Mouse (Mus musculus) CD4-positive, CD25-positive, alpha-beta regulatory T cell, adult 2 months (primary cell): ENCODE results near the gene Inpp5d.

Source experiments
- DNase-seq: peaks from one replicate; pipeline ENCODE4 v3.0.0-alpha.2; 2012; ENCODE audit warnings: low read depth, low spot score

Inpp5d gene

DNA sequence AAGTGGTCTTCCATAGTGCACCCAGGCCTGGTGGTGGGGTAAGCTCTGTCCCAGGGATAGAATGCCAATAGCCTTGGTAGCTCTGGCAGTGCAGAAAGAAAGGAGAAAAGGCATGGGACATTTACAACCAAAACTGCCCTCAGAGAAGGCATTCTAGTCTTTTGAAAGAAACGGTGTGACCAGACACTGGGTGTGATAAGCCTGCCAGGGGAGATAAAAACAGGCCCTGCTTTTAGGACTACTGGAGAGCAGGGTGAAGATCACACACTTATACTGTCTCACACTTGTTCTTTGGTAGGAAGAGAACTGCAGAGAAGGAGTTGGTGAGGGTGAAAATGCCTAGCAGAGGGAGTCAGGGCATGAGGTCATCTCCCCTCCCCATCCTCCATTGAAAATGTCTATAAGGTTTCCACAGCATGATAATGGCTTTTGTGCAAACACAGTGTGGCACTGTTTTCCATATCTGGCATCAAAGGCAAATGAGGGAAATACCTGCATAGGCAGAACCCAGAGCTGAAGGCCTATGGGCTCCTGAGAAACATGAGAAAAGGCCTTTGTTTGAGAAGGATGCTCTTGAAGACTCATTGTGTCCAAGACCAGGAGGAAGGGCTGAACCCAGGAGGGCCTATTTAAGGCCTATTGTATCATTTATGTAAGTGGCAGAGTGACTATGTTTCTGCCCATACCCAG lies 4.0 kb downstream of the Inpp5d start:
- DNase-seq: no peak

DNA sequence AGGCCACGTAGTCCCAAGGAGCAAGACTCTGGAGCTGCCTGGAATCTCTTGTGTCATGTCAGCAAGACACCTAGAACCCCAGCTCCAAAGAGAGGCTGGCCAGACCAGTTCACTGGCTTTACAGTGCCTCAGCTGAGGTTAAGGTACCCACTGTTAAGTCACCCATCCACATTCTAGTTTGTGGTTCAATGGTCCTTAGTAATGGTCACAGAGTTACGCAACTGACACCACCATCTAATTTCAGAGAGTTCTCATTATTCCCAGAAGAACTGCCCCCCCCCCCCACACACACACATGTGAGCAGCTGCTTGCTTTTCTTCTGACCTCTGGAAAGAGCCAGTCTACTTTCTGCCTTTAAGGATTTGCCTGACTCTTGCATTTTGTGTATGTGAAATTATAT lies 4.7 kb downstream of the Inpp5d start:
- no peak for DNase-seq

DNA sequence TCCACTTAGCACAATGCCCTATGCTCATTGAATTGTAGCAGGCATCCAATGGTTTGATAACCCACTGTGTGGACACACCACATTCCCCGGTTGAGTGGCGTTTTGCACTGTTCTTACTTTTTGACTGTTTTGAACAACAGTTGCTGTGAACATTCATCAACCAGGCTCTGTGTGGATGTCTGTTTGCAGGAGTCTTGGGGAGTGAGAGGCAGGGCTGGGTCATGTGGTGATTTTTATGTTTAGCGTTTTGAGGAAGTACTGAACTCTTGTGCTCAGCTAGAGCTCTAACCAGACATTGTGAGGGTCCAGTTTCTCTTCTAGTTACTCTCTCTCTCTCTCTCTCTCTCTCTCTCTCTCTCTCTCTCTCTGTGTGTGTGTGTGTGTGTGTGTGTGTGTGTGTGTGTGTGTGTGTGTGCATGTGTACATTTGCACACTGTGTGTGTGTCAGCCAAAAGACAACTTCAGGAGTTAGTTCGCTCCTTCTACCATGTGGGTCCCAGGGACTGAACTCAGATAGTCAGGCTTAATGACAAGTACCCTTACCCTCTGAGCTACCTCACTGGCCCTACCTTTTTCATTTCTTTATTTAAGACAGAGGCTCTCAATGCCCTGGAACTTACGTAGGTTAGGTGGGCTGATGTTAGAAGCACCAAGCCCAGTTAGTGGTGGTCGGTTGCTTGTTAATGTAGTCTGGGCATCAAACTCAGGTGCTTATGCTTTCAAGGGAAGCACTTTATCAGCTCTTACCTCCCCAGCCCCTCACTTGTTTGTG lies 5.3 kb downstream of the Inpp5d start:
- DNase-seq: peak; percentile 41

DNA sequence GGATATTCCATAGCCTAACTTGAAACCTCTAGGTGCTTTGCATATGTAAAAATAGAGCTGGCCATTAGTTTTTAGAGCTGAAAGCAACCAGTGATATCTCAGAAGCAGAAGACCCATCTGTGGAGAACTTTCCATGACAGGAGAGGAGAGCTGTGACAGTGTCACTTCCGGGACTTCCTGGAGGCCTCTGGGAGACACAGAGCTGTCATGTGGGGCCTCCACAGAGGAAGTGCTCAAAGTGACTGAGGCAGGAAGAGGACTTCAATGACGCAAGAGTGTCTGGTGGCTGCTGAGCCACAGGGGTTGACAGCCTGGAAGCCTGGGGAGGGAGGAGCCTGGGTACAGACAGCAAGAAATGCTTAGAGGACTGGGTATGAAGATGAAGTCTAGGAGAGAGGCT lies 6.2 kb downstream of the Inpp5d start:
- peak; percentile 95 for DNase-seq

DNA sequence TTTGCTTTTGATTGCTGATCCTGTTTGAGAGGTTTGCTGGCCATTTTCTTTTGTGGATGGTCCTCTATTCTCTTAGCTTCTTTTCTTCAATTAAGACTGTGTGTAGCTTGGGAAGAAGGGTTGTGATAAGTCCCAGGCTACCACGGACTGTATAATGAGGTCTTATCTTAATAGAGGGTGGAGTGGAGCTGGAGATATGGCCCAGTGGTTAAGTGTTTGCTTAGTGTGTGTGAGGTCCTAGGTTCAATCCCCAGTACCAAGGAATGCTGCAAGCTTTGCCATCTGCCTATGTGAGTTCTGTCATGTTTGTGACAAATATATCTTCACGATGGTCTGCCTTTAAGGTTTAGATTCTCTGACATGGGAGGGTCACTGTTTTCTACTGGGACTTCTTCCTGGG lies 8.0 kb downstream of the Inpp5d start:
- DNase-seq: no peak

DNA sequence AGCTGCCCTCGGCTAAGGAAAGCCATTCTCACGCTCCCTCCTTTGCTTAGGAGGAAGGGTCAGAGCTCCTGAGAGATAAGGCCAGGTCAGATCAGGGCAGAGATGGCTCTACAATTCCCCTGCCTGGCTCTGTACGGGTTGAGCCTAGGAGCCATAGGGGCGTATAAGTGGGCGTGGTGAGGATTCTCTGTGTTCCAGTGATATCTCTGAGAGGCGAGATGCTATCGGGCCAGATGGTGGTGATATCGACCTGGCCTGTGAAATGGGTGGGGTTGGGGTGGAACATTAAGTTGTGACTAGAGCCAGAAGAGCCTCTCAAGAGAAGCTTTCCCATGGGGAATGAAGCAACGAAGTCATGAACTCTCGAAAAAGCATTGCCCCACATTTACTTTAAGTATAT lies 11.5 kb downstream of the Inpp5d start:
- DNase-seq: no peak

DNA sequence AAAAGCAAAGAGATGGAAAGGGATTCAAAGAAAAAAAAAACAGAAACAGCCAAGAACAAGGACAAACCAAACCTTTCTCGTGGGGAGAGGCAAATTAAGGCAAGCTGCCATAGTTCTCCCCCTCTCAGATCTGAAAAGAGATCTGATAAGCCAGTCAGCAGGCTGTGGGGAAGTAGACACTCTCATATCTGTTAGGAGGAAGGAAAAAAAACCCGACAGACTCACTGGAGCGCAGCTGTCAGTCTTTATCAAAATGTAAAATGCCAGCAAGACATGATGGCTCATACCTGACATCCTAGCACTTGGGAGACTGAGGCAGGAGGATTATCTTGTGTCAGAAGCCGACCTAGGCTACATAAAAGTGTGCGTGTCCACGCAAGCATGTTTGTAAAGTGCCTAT lies 12.1 kb downstream of the Inpp5d start:
- no peak for DNase-seq

DNA sequence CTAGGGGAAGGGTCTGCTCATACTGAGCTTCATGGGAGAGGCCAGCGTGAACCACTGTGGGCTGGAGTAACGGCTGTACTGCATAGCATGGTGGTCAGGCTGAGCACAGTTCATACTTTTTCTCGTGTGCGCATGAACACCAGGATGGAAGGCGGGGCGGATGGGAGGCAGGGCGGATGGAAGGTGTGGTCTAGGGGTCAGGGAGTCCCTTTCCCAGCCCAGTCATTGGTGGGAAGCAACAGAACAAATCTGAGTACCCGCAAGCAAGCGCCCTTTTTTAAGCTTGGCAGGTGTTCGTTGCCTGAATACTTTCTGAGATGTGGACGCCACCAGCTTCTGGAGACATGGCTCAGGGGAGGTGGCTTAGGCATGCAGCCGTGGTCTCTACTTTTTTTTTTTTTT lies 16.6 kb downstream of the Inpp5d start:
- no peak for DNase-seq

DNA sequence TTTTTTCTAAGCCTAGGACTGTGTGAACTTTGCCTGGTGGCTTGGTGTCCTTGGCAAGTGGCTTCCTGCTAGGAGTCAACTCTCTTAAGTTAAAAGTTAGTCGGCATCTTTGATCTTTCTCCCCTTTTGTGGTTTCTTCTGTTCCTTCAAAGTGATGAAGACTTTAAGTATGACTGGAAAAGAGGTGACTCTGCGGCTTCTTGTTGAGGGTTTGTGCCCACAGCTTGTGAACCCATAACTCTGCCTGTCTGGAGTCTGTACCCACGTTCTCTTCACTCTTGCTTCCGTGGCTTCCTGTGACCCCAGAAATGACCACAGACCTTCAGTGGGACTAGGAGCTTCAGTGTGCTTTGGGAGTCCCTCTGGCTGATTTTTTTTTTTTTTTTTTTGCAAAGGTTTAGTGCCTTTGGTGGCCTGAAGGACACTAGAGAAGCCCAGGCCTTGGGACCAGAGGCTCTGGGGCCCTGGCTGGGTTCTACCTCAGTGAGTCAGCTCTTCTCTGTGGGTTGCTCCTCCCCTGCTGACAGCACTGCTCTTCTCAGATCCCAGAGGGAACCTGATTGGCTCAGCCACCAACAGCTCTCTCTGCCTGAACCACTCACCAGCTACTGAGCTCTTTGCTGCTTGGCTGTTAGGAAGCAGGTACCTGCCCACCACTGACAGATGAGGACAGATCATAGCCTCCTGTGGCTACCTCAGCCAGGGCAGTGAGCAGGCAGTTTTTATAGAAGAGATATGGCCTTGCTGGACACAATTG lies 17.2 kb downstream of the Inpp5d start:
- DNase-seq: peak; percentile 70

DNA sequence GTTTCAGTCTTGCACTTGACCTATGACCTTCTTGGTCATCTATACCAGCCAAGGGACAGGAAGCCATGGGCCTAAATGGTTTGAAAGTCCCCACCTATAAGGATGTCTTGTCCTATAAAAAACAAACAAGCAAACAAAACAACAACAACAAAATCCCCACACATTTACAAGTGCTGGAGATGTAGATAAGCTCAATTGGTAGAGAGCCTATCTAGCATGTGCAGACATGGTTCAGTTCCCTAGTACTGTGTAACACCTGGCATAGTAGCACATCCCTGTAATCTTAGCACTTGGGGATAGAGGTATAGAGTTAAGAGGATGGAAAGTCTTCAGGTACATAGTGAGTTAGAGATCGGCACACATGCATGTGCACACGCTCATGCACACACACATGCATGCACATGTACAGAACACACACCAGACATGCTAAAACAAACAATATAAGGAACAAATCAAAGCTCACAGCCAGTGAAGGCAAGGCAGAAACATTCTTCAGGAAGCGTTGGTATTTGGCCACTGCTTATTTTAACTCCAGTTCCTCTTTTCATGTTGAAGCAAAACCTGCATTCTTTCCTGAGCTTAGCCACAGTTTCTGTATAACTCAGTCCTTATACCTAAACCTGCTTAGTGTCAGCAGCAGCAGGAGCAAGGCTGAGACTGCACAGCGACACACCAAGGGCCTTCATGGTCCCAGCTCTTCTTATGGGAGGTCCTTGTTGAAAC lies 17.9 kb downstream of the Inpp5d start:
- no peak for DNase-seq

DNA sequence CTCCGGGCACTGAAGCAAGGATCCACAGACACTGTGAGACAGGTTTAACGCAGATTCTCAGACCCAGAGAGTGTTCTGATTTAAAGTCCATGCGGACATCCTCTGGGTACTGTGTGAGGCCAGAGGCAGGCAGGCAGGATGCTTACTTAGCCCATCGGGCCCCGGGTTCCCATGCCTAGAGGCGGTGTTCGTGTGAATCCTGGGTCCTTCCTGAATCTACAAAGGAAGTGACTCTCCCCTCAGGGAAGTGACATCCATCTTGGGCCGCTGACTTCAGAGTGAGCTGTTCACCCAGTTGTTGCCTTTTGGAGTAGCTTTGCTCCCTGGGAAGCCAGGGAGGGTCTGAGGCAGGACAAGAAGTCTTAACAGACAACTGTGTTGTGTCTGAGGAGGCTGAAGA lies 19.6 kb downstream of the Inpp5d start:
- no peak for DNase-seq

DNA sequence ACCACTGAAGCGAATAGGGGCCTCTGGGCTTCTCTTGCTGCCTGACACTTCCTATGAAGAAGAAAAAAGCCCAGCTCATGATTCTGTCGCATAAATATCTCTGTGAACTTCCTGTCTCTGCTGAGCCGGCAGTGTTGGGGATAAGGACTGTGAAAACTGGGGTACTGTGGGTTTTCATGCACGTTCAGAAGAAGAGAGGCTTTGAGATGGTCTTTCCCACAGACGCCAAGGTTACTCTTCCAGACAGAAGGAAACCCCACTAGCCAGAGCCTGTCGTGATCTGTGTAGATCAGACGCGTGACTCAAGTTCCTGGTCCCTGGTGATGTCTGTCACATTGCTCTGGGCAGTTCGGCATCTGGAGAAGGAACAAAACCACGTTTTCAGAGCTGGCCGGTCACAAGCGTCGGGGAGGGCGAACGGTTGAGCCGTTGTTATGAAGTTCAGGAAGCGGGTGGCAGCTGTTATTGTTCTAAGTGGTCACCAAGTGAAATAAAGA lies 20.1 kb downstream of the Inpp5d start:
- peak; percentile 45 for DNase-seq

DNA sequence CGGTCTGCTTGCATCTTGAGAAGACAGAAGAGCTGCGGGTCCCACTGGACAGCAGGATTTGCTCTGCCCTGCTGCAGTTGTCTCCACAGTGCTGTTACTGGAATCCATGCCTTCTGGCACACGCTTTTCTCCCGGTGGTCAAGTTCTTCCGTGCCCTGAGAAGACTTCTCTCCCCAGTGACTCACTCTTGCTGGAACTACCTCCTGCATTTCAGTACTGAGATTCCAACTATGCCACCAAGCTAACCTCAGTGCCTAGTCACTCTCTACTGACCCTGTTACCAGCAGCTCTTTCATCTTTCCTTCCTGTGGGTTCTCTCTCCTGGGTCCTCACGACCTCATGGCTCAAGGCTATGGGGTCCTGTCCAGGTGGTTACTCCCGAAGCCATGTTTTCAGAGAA lies 22.9 kb downstream of the Inpp5d start:
- DNase-seq: no peak

DNA sequence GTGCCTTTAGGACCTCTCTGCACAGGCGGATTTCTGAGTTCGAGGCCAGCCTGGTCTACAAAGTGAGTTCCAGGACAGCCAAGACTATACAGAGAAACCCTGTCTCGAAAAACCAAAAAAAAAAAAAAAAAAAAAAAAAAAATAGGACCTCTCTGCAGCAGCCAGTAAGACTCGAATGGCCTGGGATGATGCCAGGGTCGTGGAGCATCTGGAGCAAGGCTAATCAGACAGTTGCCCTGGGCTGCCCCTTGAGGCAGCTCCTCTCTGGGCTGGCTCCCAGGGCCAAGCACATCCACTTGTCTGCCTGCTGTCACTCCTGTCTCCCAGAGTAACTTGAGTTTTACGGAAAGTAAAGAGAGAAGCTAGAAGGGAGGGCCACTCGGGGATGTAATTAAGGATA lies 24.9 kb downstream of the Inpp5d start:
- no peak for DNase-seq

DNA sequence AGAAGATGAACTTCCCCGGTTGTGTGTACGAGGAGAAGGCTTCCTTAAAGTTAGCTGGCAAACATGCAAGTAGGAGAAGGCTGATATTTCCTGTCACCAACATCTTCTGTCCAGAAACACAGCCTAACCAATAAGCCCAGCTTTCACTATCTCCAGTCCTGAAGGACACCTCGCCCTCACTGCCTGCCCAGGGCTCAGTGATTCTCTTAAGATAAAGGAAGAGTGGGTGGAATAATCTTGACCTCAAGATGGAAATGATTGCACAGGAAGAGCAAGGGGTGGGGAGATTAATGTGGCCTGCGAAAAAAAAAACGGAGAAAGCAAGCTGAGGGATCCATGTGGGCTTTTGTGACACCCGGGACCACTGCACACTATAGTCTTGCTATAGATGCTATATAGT lies 25.6 kb downstream of the Inpp5d start:
- DNase-seq: no peak

DNA sequence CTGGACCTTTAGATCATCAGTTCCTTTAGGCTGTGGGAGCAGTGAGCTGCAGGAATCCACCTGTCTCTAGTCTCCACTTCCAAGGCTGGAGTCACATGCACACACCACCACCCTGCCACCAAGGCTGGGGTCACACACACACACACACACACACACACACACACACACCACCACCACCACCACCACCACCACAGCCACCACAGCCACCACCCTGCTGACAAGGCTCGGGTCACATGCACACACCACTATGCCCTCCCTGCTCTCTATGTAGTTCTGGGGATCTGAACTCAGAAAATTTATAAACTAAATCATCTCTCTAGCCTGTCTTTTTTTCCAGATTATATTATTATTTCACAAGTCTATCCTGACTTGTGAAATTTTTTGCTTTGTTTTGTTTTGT lies 27.7 kb downstream of the Inpp5d start:
- DNase-seq: no peak

DNA sequence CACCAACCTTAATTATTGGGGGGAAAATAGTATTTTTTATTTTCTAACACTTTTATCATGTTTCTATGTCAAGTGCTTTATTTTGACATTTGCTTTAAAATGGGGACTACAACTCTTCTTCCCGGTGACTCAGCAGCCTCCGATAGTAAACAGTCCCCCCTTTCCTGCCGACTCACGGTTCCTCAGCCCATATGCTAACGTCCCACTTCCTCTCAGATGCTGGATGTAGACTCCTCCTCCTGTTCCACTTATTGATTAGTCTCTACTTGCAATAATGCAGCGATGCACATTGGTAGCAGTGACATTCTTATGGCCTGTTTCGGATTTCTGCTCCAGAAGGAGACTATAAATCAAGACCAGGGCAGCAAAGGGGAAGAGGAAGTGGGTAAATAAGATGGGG lies 28.5 kb downstream of the Inpp5d start:
- no peak for DNase-seq

DNA sequence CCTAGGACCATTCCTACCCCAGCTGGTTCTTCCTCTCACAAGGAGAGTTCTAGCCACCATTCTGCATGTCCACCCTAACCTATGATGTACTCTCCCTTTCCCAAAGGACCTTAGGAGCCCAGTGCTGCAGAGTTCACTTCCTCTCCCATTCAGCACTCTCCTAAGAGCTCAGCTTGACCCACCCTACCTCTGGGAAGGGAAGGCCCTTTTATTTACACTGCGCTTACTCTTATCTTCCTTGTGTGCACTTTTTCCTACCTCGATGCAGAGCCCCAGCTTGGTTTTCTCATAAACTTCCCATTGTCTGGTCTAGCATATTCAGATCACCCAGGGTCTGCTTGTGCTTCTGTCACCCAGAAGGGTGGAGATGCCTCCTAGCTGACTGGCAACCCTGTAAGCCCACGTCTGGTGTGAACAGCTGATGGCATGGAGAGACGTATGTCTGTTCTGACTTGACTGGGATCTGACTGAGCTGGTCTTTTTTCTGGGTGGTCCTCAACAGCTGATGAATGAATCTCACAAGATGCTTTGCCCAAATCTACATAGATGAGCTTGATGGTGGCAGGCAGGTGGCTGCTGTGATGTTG lies 29.2 kb downstream of the Inpp5d start:
- DNase-seq: no peak

DNA sequence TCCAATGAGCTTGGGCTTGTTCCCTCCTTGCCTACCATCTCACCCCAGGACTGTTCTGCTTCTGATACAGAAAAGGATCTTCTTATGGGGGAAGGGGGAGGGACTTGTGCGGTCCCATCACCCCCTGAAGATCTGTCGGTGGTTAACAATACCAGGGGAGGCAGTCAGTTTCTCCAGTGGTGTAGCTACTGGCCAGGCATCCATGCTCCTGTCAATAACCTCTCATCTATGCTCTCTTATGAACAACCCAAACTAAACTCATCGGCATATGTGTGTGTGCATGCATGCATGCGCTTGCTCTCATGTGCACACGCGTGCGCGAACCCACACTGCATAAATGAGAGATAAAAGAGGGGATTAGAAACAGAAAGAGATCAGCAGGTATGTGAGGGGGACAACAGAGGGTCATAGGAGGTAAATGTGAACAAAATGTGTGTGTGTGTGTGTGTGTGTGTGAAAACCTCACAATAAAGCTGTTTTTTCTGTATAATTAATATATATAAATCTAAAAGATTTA lies 29.9 kb downstream of the Inpp5d start:
- DNase-seq: no peak

DNA sequence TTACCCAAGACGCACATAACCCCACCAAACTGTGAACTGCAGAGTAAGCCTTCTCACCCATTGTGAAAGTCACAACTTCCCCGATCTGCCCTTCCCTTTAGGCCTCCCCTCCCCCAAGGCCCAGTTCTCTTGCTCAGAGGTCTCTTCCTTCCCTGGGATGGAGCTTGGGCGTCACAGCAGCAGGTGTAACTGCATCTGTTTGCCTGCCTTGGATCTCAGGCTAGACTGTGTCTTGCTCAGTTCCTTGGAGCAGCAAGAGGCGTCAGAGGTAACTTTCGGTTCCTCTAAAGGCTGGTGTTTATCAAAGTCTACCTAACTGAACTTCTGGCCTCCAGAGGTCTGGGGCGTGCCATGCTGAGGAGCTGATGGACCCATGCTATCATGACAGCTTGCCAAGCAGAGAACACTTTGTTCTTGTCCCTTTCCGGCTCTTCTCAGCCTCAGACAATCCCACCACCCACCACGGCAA lies 30.5 kb downstream of the Inpp5d start:
- DNase-seq: peak; percentile 54

DNA sequence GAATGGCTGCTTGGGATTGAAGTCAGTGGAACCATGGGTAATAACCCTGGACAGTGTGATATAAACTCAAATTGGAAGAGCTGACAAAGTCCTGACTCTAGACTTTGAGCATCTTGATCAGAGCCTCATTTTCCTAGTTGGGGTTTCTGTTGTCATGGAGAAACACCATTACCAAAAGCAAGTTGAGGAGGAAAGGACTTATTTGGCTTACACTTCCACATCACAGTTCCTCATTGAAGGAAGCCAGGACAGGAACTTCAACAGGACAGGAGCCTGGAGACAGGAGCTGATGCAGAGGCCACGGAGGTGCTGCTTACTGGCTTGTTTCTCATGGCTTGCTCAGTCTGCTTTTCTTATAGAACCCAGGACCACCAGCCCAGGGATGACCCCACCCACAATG lies 31.3 kb downstream of the Inpp5d start:
- DNase-seq: no peak
